In the genomic region with DNA sequence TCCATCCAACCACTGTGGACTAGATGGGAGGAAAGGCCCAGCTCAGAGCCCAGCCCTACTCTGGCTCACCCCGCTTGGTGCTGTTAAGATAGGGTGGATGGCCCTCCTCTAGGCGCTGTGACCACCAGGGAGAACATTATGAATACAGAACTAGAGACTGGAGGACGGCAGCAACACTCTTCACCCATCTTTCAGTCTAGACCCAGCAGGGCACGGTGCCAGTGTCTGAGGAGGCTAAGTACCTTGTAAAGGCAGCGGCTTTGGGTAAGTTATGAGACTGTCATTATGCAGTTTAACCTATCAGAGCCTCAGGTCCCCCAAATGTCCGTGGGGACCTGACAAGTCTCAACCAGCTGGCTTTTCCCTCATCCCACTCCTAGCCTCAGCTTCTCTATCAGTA, we compare ENCODE assay signal across 8 mouse cellular contexts. TPM values are rescaled to one million over a fixed set of nuclear protein-coding genes. Genes with fewer than 3 reads are reported as not detected.
DNase-seq lines count a peak whose midpoint lies in the region; ATAC-seq and TF ChIP-seq lines count a peak whose summit lies in the region.

A gene (plus strand): TSS at position 153 of the 400 bp plus-strand sequence.

- TF ChIP-seq CTCF in lung, embryonic 14.5 days (IDR thresholded peaks at IDR 0.05; ENCODE audit: low read depth), result no peak

- H3K27ac ChIP-seq in lung, embryonic 14.5 days (ENCODE audit: low read depth), result no peak within 1 kb of the TSS
- peak within 1 kb of the TSS; percentile 79 for H3K27ac ChIP-seq in brown adipose tissue, adult 24 weeks (replicated peaks; ENCODE audit: low read depth, low read length)
- 0 out of 2 replicates have a peak within 1 kb of the TSS, but pooled peaks have one; percentile 14 for H3K27ac ChIP-seq in liver, embryonic 12.5 days

- peaks cover 17% of the 10 kb centered on the region for H3K4me1 ChIP-seq in lung, embryonic 14.5 days (ENCODE audit: insufficient read depth)
- H3K4me1 ChIP-seq in brown adipose tissue, adult 24 weeks (ENCODE audit: control insufficient read depth, insufficient read depth, insufficient read length, low read length), result peaks cover 16% of the 10 kb centered on the region
- H3K4me1 ChIP-seq in liver, embryonic 12.5 days, result peaks cover 29% of the 10 kb centered on the region

- intact Hi-C loops in heart, postnatal 10 days (cut with DNase I), result loop anchor here (10.0 kb wide), 1 partner anchor 596 kb away; no protein-coding TSS in a partner anchor

- peak; percentile 1; the same call in 1 of the 2 replicates for ATAC-seq in lung, embryonic 14.5 days (ENCODE audit: insufficient read depth)
- ATAC-seq in liver, embryonic 12.5 days, result no peak

- peak; percentile 52 for DNase-seq in lung, embryonic 14.5 days
- DNase-seq in lung, postnatal 4 days, result no peak
- DNase-seq in heart, postnatal 10 days, result peak in 1 of 2 experiments; percentile 38
- peak; percentile 40 for DNase-seq in thymus, postnatal 25 days
- no peak for DNase-seq in spleen, adult 12 weeks (ENCODE audit: low spot score)
- DNase-seq in embryo, embryonic 9.5 days (ENCODE audit: extremely low spot score), result no peak

- H3K27me3 ChIP-seq in lung, embryonic 14.5 days (ENCODE audit: insufficient read depth, low read length), result no peaks in the 10 kb centered on the region
- peaks cover 66% of the 10 kb centered on the region for H3K27me3 ChIP-seq in liver, embryonic 12.5 days (replicated peaks)

- no peaks in the 10 kb centered on the region for H3K9me3 ChIP-seq in lung, embryonic 14.5 days (ENCODE audit: low read depth, low read length)
- no peaks in the 10 kb centered on the region for H3K9me3 ChIP-seq in liver, embryonic 12.5 days (replicated peaks)

- H3K4me2 ChIP-seq in lung, embryonic 14.5 days, result peak within 1 kb of the TSS; percentile 87
- peak within 1 kb of the TSS; percentile 73 for H3K4me2 ChIP-seq in liver, embryonic 12.5 days

- H3K9ac ChIP-seq in lung, embryonic 14.5 days, result peak within 1 kb of the TSS; percentile 54
- H3K9ac ChIP-seq in liver, embryonic 12.5 days, result peak within 1 kb of the TSS; percentile 33; the same call in 1 of the 2 replicates

- 42% methylated on average over 6 of the region's 6 CpGs for WGBS in lung, embryonic 14.5 days
- 49% methylated on average over 6 of the region's 6 CpGs for WGBS in liver, embryonic 12.5 days (ENCODE audit: insufficient replicate concordance)

- H3K36me3 ChIP-seq in lung, embryonic 14.5 days (ENCODE audit: insufficient read depth), result no peaks in the 10 kb centered on the region
- no peaks in the 10 kb centered on the region for H3K36me3 ChIP-seq in liver, embryonic 12.5 days

- H3K4me3 ChIP-seq in lung, embryonic 14.5 days (ENCODE audit: low read depth, low read length), result peak within 1 kb of the TSS; percentile 47
- peak within 1 kb of the TSS; percentile 84 for H3K4me3 ChIP-seq in brown adipose tissue, adult 24 weeks (ENCODE audit: insufficient read depth, low read depth, low read length)
- peak within 1 kb of the TSS; percentile 58 for H3K4me3 ChIP-seq in liver, embryonic 12.5 days

RNA-seq across cellular contexts. Expression of the gene that starts here (rescaled TPM):
- polyA plus RNA-seq in lung, embryonic 14.5 days (2014; fragmentation: Nextera tagmentation; extraction: Ambion mirVana), result 7.2 and 7.3 TPM in 2 replicates
- polyA plus RNA-seq in brown adipose tissue, adult 24 weeks (2012; ENCODE audit: insufficient read depth, insufficient read length, missing spikeins), result 4.5 and 5.1 TPM in 2 replicates
- total RNA-seq in heart, postnatal 10 days (2021), result 10 to 100 TPM; 17.9 to 18.7 TPM
- polyA plus RNA-seq in liver, embryonic 12.5 days (2016; fragmentation: Nextera tagmentation; extraction: Ambion mirVana), result 7.4 and 8.3 TPM in 2 replicates

Comparison
In these comparisons a context has a peak if more than half of its experiments do, and no peak if none do; other contexts are left out.
1. DNase-seq: peak in lung, embryonic 14.5 days (single experiment) and thymus, postnatal 25 days (single experiment); none in lung, postnatal 4 days (0 of 2), spleen, adult 12 weeks (single experiment) and embryo, embryonic 9.5 days (single experiment).
2. Peak in every context shown above with its lines, with median percentiles within 50 percentile points of each other: H3K4me3 ChIP-seq.